Mouse (Mus musculus): ENCODE results near the gene Iqschfp.

DNA sequence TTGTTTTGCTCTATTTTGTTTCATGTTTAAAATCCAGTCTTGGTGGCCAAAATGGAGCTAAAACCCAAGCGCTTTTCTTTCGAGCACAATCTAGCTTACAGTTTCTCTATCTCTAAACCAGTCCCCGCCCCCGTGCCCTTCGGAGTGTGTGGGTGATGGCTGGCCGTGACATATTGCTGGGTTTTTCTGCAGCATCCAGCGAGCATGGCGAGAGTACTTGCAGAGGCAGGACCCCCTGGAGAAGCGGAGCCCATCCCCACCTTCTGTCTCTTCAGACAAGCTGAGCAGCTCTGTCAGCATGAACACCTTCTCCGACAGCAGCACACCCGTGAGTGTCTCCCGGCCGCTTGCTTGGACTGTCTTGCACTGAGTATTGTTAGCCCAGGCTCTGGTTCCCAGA is 163.0 kb downstream of the Iqschfp start:
- no peak for TF ChIP-seq CTCF (IDR thresholded peaks at IDR 0.05; ENCODE audit: low read depth)
- no peak for TF ChIP-seq EP300 (IDR thresholded peaks at IDR 0.05; ENCODE audit: low read depth)

Measured in liver, postnatal 0 days (tissue).